Mouse (Mus musculus) left cerebral cortex, adult 11 months (tissue): Measurements from ENCODE around the gene Lrrc18.

Experiments
- DNase-seq: peaks from one replicate; pipeline ENCODE4 v3.0.0; 2022; ENCODE audit warnings: low spot score

Gene Lrrc18

GRCm38 (mm10) chr14:32991082-32991481, at the start of gene Lrrc18:
Lrrc18 (plus strand) TSS chr14:32991382.
- DNase-seq = no peak

GRCm38 (mm10) chr14:32947512-32947911, 43.7 kb upstream of the Lrrc18 start:
- DNase-seq = peak; percentile 41

- no peak for DNase-seq
Measured at GRCm38 (mm10) chr14:32950312-32951301, 40.6 kb upstream of the Lrrc18 start.

- DNase-seq = no peak
Measured at GRCm38 (mm10) chr14:32956486-32956885, 34.7 kb upstream of the Lrrc18 start.

- DNase-seq = no peak
Measured at GRCm38 (mm10) chr14:32958671-32959070, 32.5 kb upstream of the Lrrc18 start.

- peak; percentile 30 for DNase-seq
Measured at GRCm38 (mm10) chr14:32960481-32960880, 30.7 kb upstream of the Lrrc18 start.

- no peak for DNase-seq
Measured at GRCm38 (mm10) chr14:32964742-32965141, 26.4 kb upstream of the Lrrc18 start.

GRCm38 (mm10) chr14:32970700-32971099, 20.5 kb upstream of the Lrrc18 start:
- DNase-seq = no peak

GRCm38 (mm10) chr14:32984176-32984738, 6.9 kb upstream of the Lrrc18 start:
- DNase-seq = no peak

- DNase-seq = no peak
Measured at GRCm38 (mm10) chr14:32986659-32987058, 4.5 kb upstream of the Lrrc18 start.

GRCm38 (mm10) chr14:32994954-32995636, 3.9 kb downstream of the Lrrc18 start:
- DNase-seq = no peak

GRCm38 (mm10) chr14:32999511-32999910, 8.3 kb downstream of the Lrrc18 start:
- no peak for DNase-seq

- no peak for DNase-seq
Measured at GRCm38 (mm10) chr14:33000112-33000979, 9.2 kb downstream of the Lrrc18 start.

- no peak for DNase-seq
Measured at GRCm38 (mm10) chr14:33005114-33005513, 13.9 kb downstream of the Lrrc18 start.

- no peak for DNase-seq
Measured at GRCm38 (mm10) chr14:33007638-33008037, 16.5 kb downstream of the Lrrc18 start.

GRCm38 (mm10) chr14:33019050-33019449, 27.9 kb downstream of the Lrrc18 start:
- DNase-seq = no peak

- DNase-seq = no peak
Measured at GRCm38 (mm10) chr14:33019606-33020005, 28.4 kb downstream of the Lrrc18 start.

GRCm38 (mm10) chr14:33030849-33031248, 39.7 kb downstream of the Lrrc18 start:
- DNase-seq = no peak

- DNase-seq = no peak
Measured at GRCm38 (mm10) chr14:33033424-33033823, 42.2 kb downstream of the Lrrc18 start.

GRCm38 (mm10) chr14:33035386-33035785, 44.2 kb downstream of the Lrrc18 start:
- DNase-seq = no peak

- no peak for DNase-seq
Measured at GRCm38 (mm10) chr14:33036811-33037210, 45.6 kb downstream of the Lrrc18 start.

GRCm38 (mm10) chr14:33045217-33045616, 54.0 kb downstream of the Lrrc18 start:
- DNase-seq = no peak
